Mouse (Mus musculus) ES-E14 (cell line): ENCODE results near the gene Ppp1r12c. TPM values are rescaled to one million over a fixed set of nuclear protein-coding genes. Genes with fewer than 3 reads are reported as not detected.
A peak's percentile ranks its signal among the peaks of the same experiment; 100 is the strongest.

Source experiments
- DNase-seq: peaks from one replicate; pipeline ENCODE4 v3.0.0-alpha.2; 2013; ENCODE audit warnings: low read depth, low spot score
- H3K27ac ChIP-seq: 2 replicates; pipeline ENCODE4 v1.5.1; 2012; ENCODE audit warnings: low read depth, mild to moderate bottlenecking, low read length, moderate library complexity, mixed read lengths; ENCODE audit not compliant: poor library complexity, insufficient read depth, severe bottlenecking
- H3K36me3 ChIP-seq: 2 replicates; pipeline ENCODE4 v1.6.1; 2012; ENCODE audit warnings: mild to moderate bottlenecking, low read length, moderate library complexity, mixed read lengths; ENCODE audit not compliant: control insufficient read depth, poor library complexity, insufficient read depth, severe bottlenecking
- H3K4me1 ChIP-seq, 2 experiments: fragments of 150-350 bp in 1 of 2; sonication (generic) in 1 of 2; 2 replicates each; pipeline ENCODE4 v1.6.1; 2012; ENCODE audit warnings: low read length in 2 of 2, mild to moderate bottlenecking in 1 of 2, mixed read lengths in 1 of 2; ENCODE audit not compliant: control insufficient read depth in 2 of 2, insufficient read depth in 2 of 2, poor library complexity in 1 of 2
- H3K4me3 ChIP-seq, 2 experiments: fragments of 150-350 bp in 1 of 2; sonication (generic) in 1 of 2; 2 replicates each; pipeline ENCODE4 v1.5.1; 2012; ENCODE audit warnings: low read length in 2 of 2, low read depth in 1 of 2, mild to moderate bottlenecking in 1 of 2, mixed read lengths in 1 of 2; ENCODE audit not compliant: insufficient read depth in 1 of 2, poor library complexity in 1 of 2, severe bottlenecking in 1 of 2
- H3K9ac ChIP-seq: 2 replicates; pipeline ENCODE4 v1.6.1; 2012; ENCODE audit warnings: low read depth, mild to moderate bottlenecking, low read length, mixed read lengths; ENCODE audit not compliant: poor library complexity, insufficient read depth, severe bottlenecking
- H3K9me3 ChIP-seq: fragments of 150-350 bp; sonication (generic); 2 replicates; pipeline ENCODE4 v1.6.1; 2012; ENCODE audit warnings: low read depth, mild to moderate bottlenecking, low read length; ENCODE audit not compliant: control insufficient read depth, insufficient read depth
- CHD2 ChIP-seq: IDR thresholded peaks from 2 replicates; pipeline ENCODE4 v1.6.1; 2014; ENCODE audit warnings: mild to moderate bottlenecking, low read depth, low read length, inconsistent platforms
- HCFC1 ChIP-seq: IDR thresholded peaks from 2 replicates; pipeline ENCODE4 v1.6.1; 2012; ENCODE audit warnings: low read length, inconsistent platforms, borderline replicate concordance; ENCODE audit not compliant: insufficient read depth
- MAFK ChIP-seq: IDR thresholded peaks from 2 replicates; pipeline ENCODE4 v1.6.1; 2014; ENCODE audit warnings: mild to moderate bottlenecking, low read depth, low read length, inconsistent platforms; ENCODE audit not compliant: insufficient read depth
- ZC3H11A ChIP-seq: IDR thresholded peaks from 2 replicates; pipeline ENCODE4 v1.6.1; 2012; ENCODE audit warnings: low read depth, mild to moderate bottlenecking, inconsistent platforms, low read length, borderline replicate concordance
- ZNF384 ChIP-seq: IDR thresholded peaks from 2 replicates; pipeline ENCODE4 v1.6.1; 2012; ENCODE audit warnings: low read depth, low read length, inconsistent platforms
- in situ Hi-C, 2 experiments: fragments of 600-800 bp; cut with MboI; formaldehyde crosslinking; loops; one replicate each; pipeline ENCODE4 v1.15.1; 2025; ENCODE audit warnings: low sequenced_read_pairs in 2 of 2, inconsistent platforms in 1 of 2; ENCODE audit not compliant: unreplicated experiment in 2 of 2
- total RNA-seq: library from RNA; depleted of rRNA; stranded (reverse); fragments of 300-350 nt; gene quantifications from 2 replicates; pipeline ENCODE4 v1.2.3, GENCODE M21; 2012; rRNA removed

The Ppp1r12c gene
- total RNA-seq, 1 experiment: 83.2 TPM

- TF ChIP-seq ZNF384 (no peak), CHD2 (no peak), ZC3H11A (no peak)
- no peak overlapping the region; the same call in 1 of the 2 replicates for H3K27ac ChIP-seq
- DNase-seq: no peak
- no peaks in the 10 kb centered on the region for H3K9me3 ChIP-seq
- no peak overlapping the region for H3K4me3 ChIP-seq
- peaks cover 0 to 6% of the 10 kb centered on the region in 2 experiments; a peak in 1 of 4 replicates for H3K4me1 ChIP-seq
- no peak overlapping the region for H3K9ac ChIP-seq
- peaks cover 41% of the 10 kb centered on the region for H3K36me3 ChIP-seq
- in situ Hi-C loops: loop anchor here in 1 of 2 experiments (25.0 kb wide), 1 partner anchor 300 kb away; the partner anchor contains the start of gene Leng8
Measured at GRCm38 (mm10) chr7:4437721-4438120, 63.8 kb downstream of the Ppp1r12c start.

GRCm38 (mm10) chr7:4432026-4432425, 69.5 kb downstream of the Ppp1r12c start:
- H3K27ac ChIP-seq: no peak overlapping the region
- H3K4me1 ChIP-seq: no peaks in the 10 kb centered on the region
- no peak for DNase-seq
- TF ChIP-seq HCFC1: no peak
- no peak for TF ChIP-seq MAFK
- no peak for TF ChIP-seq ZC3H11A
- TF ChIP-seq ZNF384: no peak
- no peak for TF ChIP-seq CHD2
- in situ Hi-C loops: loop anchor here in 1 of 2 experiments (25.0 kb wide), 1 partner anchor 295 kb away; the partner anchor contains the start of gene Leng8
- H3K9ac ChIP-seq: no peak overlapping the region
- no peaks in the 10 kb centered on the region for H3K9me3 ChIP-seq
- peaks cover 49% of the 10 kb centered on the region for H3K36me3 ChIP-seq
- no peak overlapping the region for H3K4me3 ChIP-seq

- no peak overlapping the region for H3K9ac ChIP-seq
- peak; percentile 64 for DNase-seq
- H3K9me3 ChIP-seq: no peaks in the 10 kb centered on the region
- no peak overlapping the region for H3K27ac ChIP-seq
- H3K36me3 ChIP-seq: peaks cover 51% of the 10 kb centered on the region
- TF ChIP-seq ZC3H11A: peak; percentile 65; the same call in 1 of the 2 replicates
- TF ChIP-seq MAFK: no peak
- no peaks in the 10 kb centered on the region for H3K4me1 ChIP-seq
- in situ Hi-C loops: loop anchor here in 1 of 2 experiments (25.0 kb wide), 1 partner anchor 294 kb away; the partner anchor contains the start of gene Leng8
- H3K4me3 ChIP-seq: no peak overlapping the region
Measured at GRCm38 (mm10) chr7:4431548-4431947, 69.9 kb downstream of the Ppp1r12c start.

Other genes with a start within 250 kb of the Ppp1r12c start
- not detected in 2 replicates for gene Ncr1, start 164.0 kb downstream of the Ppp1r12c start, total RNA-seq
- not detected in 2 replicates for gene Gp6, start 103.9 kb downstream of the Ppp1r12c start, total RNA-seq
- gene Rdh13, start 56.0 kb downstream of the Ppp1r12c start, total RNA-seq: 25.3 and 27.0 TPM in 2 replicates
- 0.18 and 0.42 TPM in 2 replicates for gene Eps8l1, start 41.0 kb downstream of the Ppp1r12c start, total RNA-seq
- 6.3 and 8.4 TPM in 2 replicates for gene Tnnt1, start 14.7 kb upstream of the Ppp1r12c start, total RNA-seq
- gene Tnni3, start 22.5 kb upstream of the Ppp1r12c start, total RNA-seq: 7.8 and 17.9 TPM in 2 replicates
- 3.1 and 6.3 TPM in 2 replicates for gene Dnaaf3, start 30.8 kb upstream of the Ppp1r12c start, total RNA-seq
- 3.0 and 8.7 TPM in 2 replicates for gene Syt5, start 45.9 kb upstream of the Ppp1r12c start, total RNA-seq
- gene Ptprh, start 102.4 kb upstream of the Ppp1r12c start, total RNA-seq: 0.18 TPM in 1 of 2 replicates, not detected in the other
- gene Tmem86b, start 129.7 kb upstream of the Ppp1r12c start, total RNA-seq: 8.1 and 8.6 TPM in 2 replicates
- gene Ppp6r1, start 157.3 kb upstream of the Ppp1r12c start, total RNA-seq: 55.4 and 62.9 TPM in 2 replicates
- 56.6 and 61.2 TPM in 2 replicates for gene Hspbp1, start 183.4 kb upstream of the Ppp1r12c start, total RNA-seq
- 20.7 and 26.2 TPM in 2 replicates for gene Brsk1, start 188.9 kb upstream of the Ppp1r12c start, total RNA-seq
- gene Tmem150b, start 223.6 kb upstream of the Ppp1r12c start, total RNA-seq: 0.53 and 0.94 TPM in 2 replicates
- gene Kmt5c, start 238.4 kb upstream of the Ppp1r12c start, total RNA-seq: 68.4 and 121 TPM in 2 replicates